Mouse (Mus musculus) heart, postnatal 0 days (tissue): ENCODE measurements around the gene Slit1.

Experiments used
- CTCF ChIP-seq: IDR thresholded peaks from 2 replicates; pipeline ENCODE4 v1.5.1; 2016; ENCODE audit warnings: antibody characterized with exemption, control low read depth, low read depth
- EP300 ChIP-seq: IDR thresholded peaks from 2 replicates; pipeline ENCODE4 v1.6.1; 2016; ENCODE audit warnings: antibody characterized with exemption, low read depth

DNA sequence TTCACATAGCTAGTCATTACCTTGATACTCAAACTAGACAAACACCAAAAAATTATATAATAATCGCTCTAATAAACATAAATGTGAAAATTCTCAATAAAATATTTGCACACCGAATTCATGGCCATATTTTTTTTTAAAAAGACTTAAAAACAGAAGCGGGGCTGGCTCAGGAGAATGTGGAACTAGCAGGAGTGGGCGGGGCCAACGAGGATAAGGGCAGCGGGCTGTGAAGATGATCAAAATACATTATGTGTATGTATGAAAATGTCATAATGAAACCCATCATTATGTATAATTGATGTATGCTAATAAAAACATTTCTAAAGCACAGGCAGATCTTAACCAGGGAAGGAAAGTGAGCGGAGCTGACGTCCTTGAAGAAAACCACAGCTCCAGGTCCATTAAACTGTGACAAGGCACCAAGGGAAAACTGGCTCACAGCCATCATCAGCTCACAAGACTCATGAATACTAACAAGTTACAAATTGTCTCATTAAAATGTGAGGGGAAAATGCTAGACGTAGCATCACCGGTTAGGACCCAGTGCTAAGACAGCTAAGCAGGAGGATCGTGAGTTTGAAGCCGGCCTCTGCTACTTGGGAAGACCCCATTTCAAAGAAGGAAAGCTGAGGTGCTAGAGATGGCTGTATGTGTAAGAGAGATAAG lies 33.8 kb downstream of the Slit1 start:
- TF ChIP-seq CTCF: no peak
- no peak for TF ChIP-seq EP300
